Mouse (Mus musculus) myocyte (in vitro differentiated cells): ENCODE results near the gene Ces1d. TPM values are rescaled to one million over a fixed set of nuclear protein-coding genes. Genes with fewer than 3 reads are reported as not detected.

Experiments
- H3K27me3 ChIP-seq: one replicate; pipeline ENCODE4 v1.6.1; 2011; ENCODE audit not compliant: control insufficient read depth, insufficient read depth, insufficient read length
- H3K36me3 ChIP-seq: one replicate; pipeline ENCODE4 v1.6.1; 2011; ENCODE audit not compliant: control insufficient read depth, insufficient read depth
- H3K4me2 ChIP-seq: one replicate; pipeline ENCODE4 v1.6.1; 2011; ENCODE audit warnings: low read depth, control low read depth
- H3K4me3 ChIP-seq: one replicate; pipeline ENCODE4 v1.5.1; 2011; ENCODE audit warnings: mild to moderate bottlenecking, control low read depth, moderate library complexity
- H3K79me2 ChIP-seq: one replicate; pipeline ENCODE4 v1.6.1; 2011; ENCODE audit not compliant: control insufficient read depth, insufficient read depth
- H3ac ChIP-seq: one replicate; pipeline ENCODE4 v1.6.1; 2011; ENCODE audit not compliant: control insufficient read depth, insufficient read length
- CEBPB ChIP-seq: IDR thresholded peaks from 2 replicates; pipeline ENCODE4 v1.6.1; 2011; ENCODE audit warnings: mild to moderate bottlenecking, moderate library complexity; ENCODE audit not compliant: poor library complexity, insufficient read depth, severe bottlenecking
- E2F4 ChIP-seq: IDR thresholded peaks from one replicate; pipeline ENCODE4 v1.6.1; 2011; ENCODE audit warnings: mild to moderate bottlenecking, control low read depth, moderate library complexity; ENCODE audit not compliant: insufficient read depth
- MAX ChIP-seq: IDR thresholded peaks from one replicate; pipeline ENCODE4 v1.6.1; 2011; ENCODE audit warnings: low read depth, mild to moderate bottlenecking, control low read depth
- MYOD1 ChIP-seq, 3 experiments: IDR thresholded peaks; one replicate each; pipeline ENCODE4 v1.6.1; 2011; ENCODE audit warnings: control low read depth in 2 of 3, low read depth in 2 of 3, mild to moderate bottlenecking in 2 of 3, moderate library complexity in 1 of 3; ENCODE audit not compliant: insufficient read length in 2 of 3, control insufficient read depth in 1 of 3
- MYOG ChIP-seq, 3 experiments: IDR thresholded peaks; one replicate each; pipeline ENCODE4 v1.6.1; 2011; ENCODE audit warnings: control low read depth in 2 of 3, low read depth in 2 of 3, mild to moderate bottlenecking in 2 of 3; ENCODE audit not compliant: insufficient read length in 2 of 3, control insufficient read depth in 1 of 3, insufficient read depth in 1 of 3
- POLR2A ChIP-seq: IDR thresholded peaks from one replicate; pipeline ENCODE4 v1.6.1; 2011; ENCODE audit warnings: low read depth, mild to moderate bottlenecking, control low read depth, moderate library complexity; ENCODE audit not compliant: insufficient read length
- POLR2AphosphoS2 ChIP-seq: IDR thresholded peaks from one replicate; pipeline ENCODE4 v1.6.1; 2011; ENCODE audit warnings: low read depth, control low read depth; ENCODE audit not compliant: insufficient read length
- REST ChIP-seq: IDR thresholded peaks from one replicate; pipeline ENCODE4 v1.6.1; 2011; ENCODE audit warnings: mild to moderate bottlenecking, control low read depth, moderate library complexity; ENCODE audit not compliant: insufficient read depth, insufficient read length
- SRF ChIP-seq: IDR thresholded peaks from one replicate; pipeline ENCODE4 v1.6.1; 2011; ENCODE audit warnings: low read depth; ENCODE audit not compliant: control insufficient read depth, insufficient read length
- TCF12 ChIP-seq: IDR thresholded peaks from one replicate; pipeline ENCODE4 v1.6.1; 2011; ENCODE audit warnings: mild to moderate bottlenecking, control low read depth; ENCODE audit not compliant: poor library complexity, insufficient read depth, severe bottlenecking
- TCF3 ChIP-seq: IDR thresholded peaks from one replicate; pipeline ENCODE4 v1.6.1; 2011; ENCODE audit warnings: low read depth, control low read depth; ENCODE audit not compliant: insufficient read length
- USF1 ChIP-seq: IDR thresholded peaks from one replicate; pipeline ENCODE4 v1.6.1; 2011; ENCODE audit warnings: low read depth, mild to moderate bottlenecking, control low read depth, moderate library complexity
- polyA plus RNA-seq: library from polyadenylated mRNA; unstranded; fragments of >200 nt; fragmentation: generic; extraction: Trizol; gene quantifications from one replicate; pipeline ENCODE4 v1.2.1, GENCODE M21; 2012; ENCODE audit warnings: missing spikeins

Gene Ces1d
- polyA plus RNA-seq, 1 experiment = not detected

GRCm38 (mm10) chr8:93147331-93147730, 50.3 kb downstream of the Ces1d start:
- H3K36me3 ChIP-seq = no peaks in the 10 kb centered on the region
- TF ChIP-seq POLR2A (no peak), SRF (no peak), REST (no peak), CEBPB (no peak), USF1 (no peak), MAX (no peak), TCF12 (no peak), POLR2AphosphoS2 (no peak), TCF3 (no peak), E2F4 (no peak), MYOG (IDR thresholded peaks at IDR 0.05; ENCODE audit: control insufficient read depth in 1 of 3, insufficient read depth in 1 of 3, insufficient read length in 2 of 3, low read depth in 2 of 3) (no peak), MYOD1 (IDR thresholded peaks at IDR 0.05; ENCODE audit: control insufficient read depth in 1 of 3, insufficient read length in 2 of 3, low read depth in 2 of 3) (no peak)
- H3ac ChIP-seq = no peak overlapping the region
- no peak overlapping the region for H3K4me2 ChIP-seq
- H3K4me3 ChIP-seq = no peak overlapping the region
- no peaks in the 10 kb centered on the region for H3K27me3 ChIP-seq
- H3K79me2 ChIP-seq = no peaks in the 10 kb centered on the region

GRCm38 (mm10) chr8:93140696-93141095, 56.9 kb downstream of the Ces1d start:
- Histone ChIP-seq H3K4me3 (no peak overlapping the region), H3K36me3 (no peaks in the 10 kb centered on the region), H3K4me2 (no peak overlapping the region), H3K79me2 (no peaks in the 10 kb centered on the region), H3ac (no peak overlapping the region), H3K27me3 (no peaks in the 10 kb centered on the region)
- no peak for TF ChIP-seq TCF3
- TF ChIP-seq MYOG (IDR thresholded peaks at IDR 0.05; ENCODE audit: control insufficient read depth in 1 of 3, insufficient read depth in 1 of 3, insufficient read length in 2 of 3, low read depth in 2 of 3) = no peak
- TF ChIP-seq POLR2A = no peak
- no peak for TF ChIP-seq REST
- no peak for TF ChIP-seq E2F4
- no peak for TF ChIP-seq SRF
- no peak for TF ChIP-seq MAX
- no peak for TF ChIP-seq USF1
- no peak for TF ChIP-seq CEBPB
- no peak for TF ChIP-seq TCF12
- no peak for TF ChIP-seq MYOD1 (IDR thresholded peaks at IDR 0.05; ENCODE audit: control insufficient read depth in 1 of 3, insufficient read length in 2 of 3, low read depth in 2 of 3)
- TF ChIP-seq POLR2AphosphoS2 = no peak

- Histone ChIP-seq H3ac (no peak overlapping the region), H3K36me3 (no peaks in the 10 kb centered on the region), H3K27me3 (no peaks in the 10 kb centered on the region), H3K4me2 (no peak overlapping the region), H3K4me3 (no peak overlapping the region), H3K79me2 (no peaks in the 10 kb centered on the region)
- no peak for TF ChIP-seq POLR2A
- no peak for TF ChIP-seq POLR2AphosphoS2
- TF ChIP-seq MAX = no peak
- TF ChIP-seq TCF3 = no peak
- no peak for TF ChIP-seq SRF
- TF ChIP-seq MYOD1 (IDR thresholded peaks at IDR 0.05; ENCODE audit: control insufficient read depth in 1 of 3, insufficient read length in 2 of 3, low read depth in 2 of 3) = no peak
- TF ChIP-seq E2F4 = no peak
- TF ChIP-seq TCF12 = no peak
- TF ChIP-seq USF1 = no peak
- no peak for TF ChIP-seq MYOG (IDR thresholded peaks at IDR 0.05; ENCODE audit: control insufficient read depth in 1 of 3, insufficient read depth in 1 of 3, insufficient read length in 2 of 3, low read depth in 2 of 3)
- no peak for TF ChIP-seq REST
- no peak for TF ChIP-seq CEBPB
Measured at GRCm38 (mm10) chr8:93132196-93132595, 65.4 kb downstream of the Ces1d start.

- TF ChIP-seq POLR2A (no peak), POLR2AphosphoS2 (no peak), TCF12 (no peak), MYOG (IDR thresholded peaks at IDR 0.05; ENCODE audit: control insufficient read depth in 1 of 3, insufficient read depth in 1 of 3, insufficient read length in 2 of 3, low read depth in 2 of 3) (no peak), E2F4 (no peak)
- Histone ChIP-seq H3K4me2 (no peak within 1 kb of the TSS), H3ac (no peak within 1 kb of the TSS), H3K4me3 (no peak within 1 kb of the TSS), H3K27me3 (no peaks in the 10 kb centered on the region), H3K79me2 (no peaks in the 10 kb centered on the region), H3K36me3 (no peaks in the 10 kb centered on the region)
Measured at GRCm38 (mm10) chr8:93131233-93131980, 66.2 kb downstream of the Ces1d start, which contains the start of gene Ces1c. Gene Ces1c, minus strand, starts transcription at chr8:93131283.

GRCm38 (mm10) chr8:93126476-93126875, 71.2 kb downstream of the Ces1d start:
- no peak overlapping the region for H3K4me3 ChIP-seq
- no peak overlapping the region for H3ac ChIP-seq
- TF ChIP-seq TCF3 (no peak), MAX (no peak), SRF (no peak), USF1 (no peak), POLR2AphosphoS2 (no peak), TCF12 (no peak)
- no peak overlapping the region for H3K4me2 ChIP-seq
- H3K27me3 ChIP-seq = no peaks in the 10 kb centered on the region
- no peaks in the 10 kb centered on the region for H3K79me2 ChIP-seq
- H3K36me3 ChIP-seq = no peaks in the 10 kb centered on the region
